Mouse (Mus musculus): ENCODE data around the gene Cerkl.
A peak's percentile ranks its signal among the peaks of the same experiment; 100 is the strongest.

The Cerkl gene

GRCm38 (mm10) chr2:79443401-79443800, 13.2 kb downstream of the Cerkl start:
- DNase-seq (ENCODE audit: low spot score in 2 of 2), result no peak

- no peak for DNase-seq (ENCODE audit: low spot score in 2 of 2)
Observed at GRCm38 (mm10) chr2:79442906-79443305, 13.7 kb downstream of the Cerkl start.

- no peak for DNase-seq (ENCODE audit: low spot score in 2 of 2)
Observed at GRCm38 (mm10) chr2:79442227-79442626, 14.4 kb downstream of the Cerkl start.

GRCm38 (mm10) chr2:79430061-79430460, 26.5 kb downstream of the Cerkl start:
- no peak for DNase-seq (ENCODE audit: low spot score in 2 of 2)

- DNase-seq (ENCODE audit: low spot score in 2 of 2), result no peak
Observed at GRCm38 (mm10) chr2:79429650-79430049, 26.9 kb downstream of the Cerkl start.

GRCm38 (mm10) chr2:79429108-79429507, 27.5 kb downstream of the Cerkl start:
- no peak for DNase-seq (ENCODE audit: low spot score in 2 of 2)

GRCm38 (mm10) chr2:79428569-79429104, 27.9 kb downstream of the Cerkl start:
- peak in 1 of 2 experiments; percentile 14 for DNase-seq (ENCODE audit: low spot score in 2 of 2)

GRCm38 (mm10) chr2:79428022-79428421, 28.6 kb downstream of the Cerkl start:
- DNase-seq (ENCODE audit: low spot score in 2 of 2), result no peak

- DNase-seq (ENCODE audit: low spot score in 2 of 2), result no peak
Observed at GRCm38 (mm10) chr2:79421696-79422095, 34.9 kb downstream of the Cerkl start.

GRCm38 (mm10) chr2:79414505-79414904, 42.1 kb downstream of the Cerkl start:
- no peak for DNase-seq (ENCODE audit: low spot score in 2 of 2)

- DNase-seq (ENCODE audit: low spot score in 2 of 2), result no peak
Observed at GRCm38 (mm10) chr2:79410903-79411255, 45.7 kb downstream of the Cerkl start.

- no peak for DNase-seq (ENCODE audit: low spot score in 2 of 2)
Observed at GRCm38 (mm10) chr2:79410247-79410902, 46.2 kb downstream of the Cerkl start.

- DNase-seq (ENCODE audit: low spot score in 2 of 2), result no peak
Observed at GRCm38 (mm10) chr2:79405661-79406405, 50.8 kb downstream of the Cerkl start.

GRCm38 (mm10) chr2:79400045-79400444, 56.5 kb downstream of the Cerkl start:
- DNase-seq (ENCODE audit: low spot score in 2 of 2), result no peak

GRCm38 (mm10) chr2:79399234-79400000, 57.2 kb downstream of the Cerkl start:
- no peak for DNase-seq (ENCODE audit: low spot score in 2 of 2)

GRCm38 (mm10) chr2:79398831-79399230, 57.8 kb downstream of the Cerkl start:
- no peak for DNase-seq (ENCODE audit: low spot score in 2 of 2)

GRCm38 (mm10) chr2:79398343-79398742, 58.2 kb downstream of the Cerkl start:
- no peak for DNase-seq (ENCODE audit: low spot score in 2 of 2)

- no peak for DNase-seq (ENCODE audit: low spot score in 2 of 2)
Observed at GRCm38 (mm10) chr2:79397107-79397506, 59.5 kb downstream of the Cerkl start.

GRCm38 (mm10) chr2:79379087-79380041, 77.2 kb downstream of the Cerkl start:
- no peak for DNase-seq (ENCODE audit: low spot score in 2 of 2)

- DNase-seq (ENCODE audit: low spot score in 2 of 2), result no peak
Observed at GRCm38 (mm10) chr2:79378346-79379086, 78.1 kb downstream of the Cerkl start.
